Mouse (Mus musculus): ENCODE results near the gene Scn1b. TPM values are rescaled to one million over a fixed set of nuclear protein-coding genes. Genes with fewer than 3 reads are reported as not detected.

Gene Scn1b
- total and polyA plus RNA-seq, 3 experiments, result 0.30 TPM; not detected in 2

DNA sequence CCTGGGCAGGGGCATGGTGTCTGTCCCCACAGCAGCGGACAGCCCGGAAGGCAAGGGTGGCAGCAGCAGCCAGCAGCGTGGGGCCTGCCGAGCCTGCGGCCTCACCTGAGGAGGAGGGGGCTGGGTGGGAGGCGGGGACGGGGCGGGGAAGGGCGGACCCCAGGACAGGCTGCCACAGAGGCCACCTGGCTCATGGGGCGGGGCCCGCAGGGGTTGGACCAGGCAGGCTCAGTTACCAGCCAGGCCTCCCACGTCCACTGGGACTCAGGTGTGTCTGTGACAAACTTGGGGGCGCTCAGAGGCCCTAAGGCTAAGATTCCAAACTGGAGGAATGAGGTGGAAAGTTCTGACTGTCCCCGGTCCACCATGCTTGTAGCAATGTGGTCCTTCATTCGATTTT lies 11.6 kb downstream of the Scn1b start, which contains the start of gene Hpn:
Gene Hpn, minus strand, starts transcription at position 109 of the 400 bp plus-strand sequence.
- no peaks in the 10 kb centered on the region for H3K27me3 ChIP-seq (replicated peaks)
- no peaks in the 10 kb centered on the region for H3K9me3 ChIP-seq (replicated peaks; ENCODE audit: low read length)
- no peaks in the 10 kb centered on the region for H3K79me2 ChIP-seq (replicated peaks; ENCODE audit: control insufficient read depth, extremely low read depth, insufficient read depth, poor library complexity, severe bottlenecking)
- H3K4me2 ChIP-seq (ENCODE audit: insufficient read depth, low read depth, poor library complexity, severe bottlenecking), result no peak within 1 kb of the TSS
- H3K4me3 ChIP-seq (replicated peaks in 1 of 3; ENCODE audit: low read depth in 2 of 3, low read length in 2 of 3, poor library complexity in 1 of 3), result no peak within 1 kb of the TSS
- H3K4me1 ChIP-seq (ENCODE audit: control insufficient read depth in 1 of 2, insufficient read depth in 2 of 2), result peaks cover 34 to 52% of the 10 kb centered on the region in 2 experiments
- no peaks in the 10 kb centered on the region for H3K36me3 ChIP-seq (replicated peaks in 1 of 2; ENCODE audit: control insufficient read depth in 1 of 2, insufficient read depth in 1 of 2, low read length in 1 of 2)
- in situ Hi-C loops (cut with MboI; ENCODE audit: low pct_ligation_motif_present, low pct_unique_long_range_greater_than_20kb, low sequenced_read_pairs), result no loop called here
- DNase-seq (ENCODE audit: extremely low read depth), result no peak
- dilution Hi-C loops (cut with MboI; ENCODE audit: extremely low pct_ligation_motif_present, extremely low pct_unique_long_range_greater_than_20kb, low sequenced_read_pairs), result no loop called here
- TF ChIP-seq EP300 (IDR thresholded peaks at IDR 0.05; ENCODE audit: low read length) (no peak), USF1 (IDR thresholded peaks at IDR 0.05; ENCODE audit: low read depth, low read length) (no peak), RAD21 (IDR thresholded peaks at IDR 0.05; ENCODE audit: low read depth, low read length) (no peak), MAZ (IDR thresholded peaks at IDR 0.05; ENCODE audit: low read depth, low read length) (no peak), CTCF (conservative IDR thresholded peaks at IDR 0.05 in 1 of 2, IDR thresholded peaks at IDR 0.05 in 1 of 2; ENCODE audit: low read depth in 2 of 2, low read length in 2 of 2) (no peak), TBP (conservative IDR thresholded peaks at IDR 0.05; ENCODE audit: low read depth, low read length) (no peak), POLR2A (IDR thresholded peaks at IDR 0.05; ENCODE audit: low read depth, low read length) (no peak), RCOR1 (conservative IDR thresholded peaks at IDR 0.05; ENCODE audit: low read depth, low read length) (no peak), MXI1 (IDR thresholded peaks at IDR 0.05; ENCODE audit: low read depth, low read length) (no peak), NRF1 (IDR thresholded peaks at IDR 0.05; ENCODE audit: low read depth, low read length) (no peak), CHD2 (IDR thresholded peaks at IDR 0.05; ENCODE audit: low read length) (no peak), KAT2A (IDR thresholded peaks at IDR 0.05; ENCODE audit: insufficient replicate concordance, low read length) (no peak), ZMIZ1 (IDR thresholded peaks at IDR 0.05; ENCODE audit: low read depth, low read length) (no peak), SMC3 (IDR thresholded peaks at IDR 0.05; ENCODE audit: low read depth, low read length) (no peak), E2F4 (IDR thresholded peaks at IDR 0.05; ENCODE audit: insufficient replicate concordance, low read depth, low read length) (no peak), POLR2AphosphoS2 (IDR thresholded peaks at IDR 0.05; ENCODE audit: low read depth, low read length) (no peak), ZC3H11A (IDR thresholded peaks at IDR 0.05; ENCODE audit: low read depth, low read length) (no peak), ETS1 (conservative IDR thresholded peaks at IDR 0.05; ENCODE audit: low read depth, low read length) (no peak), IRF4 (IDR thresholded peaks at IDR 0.05; ENCODE audit: low read depth, low read length) (no peak)
- H3K9ac ChIP-seq (ENCODE audit: insufficient read depth, low read depth), result no peak within 1 kb of the TSS
- H3K27ac ChIP-seq (ENCODE audit: insufficient read depth, low read depth), result no peak within 1 kb of the TSS

DNA sequence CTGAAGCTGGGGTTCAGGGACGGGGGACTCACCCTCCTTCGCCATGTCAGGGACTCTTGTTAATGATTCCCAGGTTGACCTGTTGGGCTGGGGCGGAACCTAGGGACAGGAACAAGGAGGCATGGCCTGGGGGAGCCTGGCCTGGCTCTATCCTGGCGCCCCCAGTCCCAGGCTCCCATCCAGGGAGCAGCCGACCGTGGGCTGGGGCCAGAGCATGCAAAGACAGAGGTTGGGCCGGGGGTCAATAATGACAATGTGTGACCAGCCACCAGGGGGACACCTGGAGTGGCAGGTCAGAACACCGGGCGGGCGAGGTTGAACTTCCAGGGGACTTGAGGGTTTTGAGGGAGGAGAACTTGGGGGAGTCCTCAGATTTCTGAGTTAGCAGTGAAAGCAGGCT lies 12.2 kb downstream of the Scn1b start:
- no peak for DNase-seq (ENCODE audit: extremely low read depth)
- no peaks in the 10 kb centered on the region for H3K27me3 ChIP-seq (replicated peaks)
- peaks cover 38 to 58% of the 10 kb centered on the region in 2 experiments for H3K4me1 ChIP-seq (ENCODE audit: control insufficient read depth in 1 of 2, insufficient read depth in 2 of 2)
- H3K4me2 ChIP-seq (ENCODE audit: insufficient read depth, low read depth, poor library complexity, severe bottlenecking), result no peak overlapping the region
- H3K4me3 ChIP-seq (replicated peaks in 1 of 3; ENCODE audit: low read depth in 2 of 3, low read length in 2 of 3, poor library complexity in 1 of 3), result no peak overlapping the region
- no peaks in the 10 kb centered on the region for H3K36me3 ChIP-seq (replicated peaks in 1 of 2; ENCODE audit: control insufficient read depth in 1 of 2, insufficient read depth in 1 of 2, low read length in 1 of 2)
- H3K79me2 ChIP-seq (replicated peaks; ENCODE audit: control insufficient read depth, extremely low read depth, insufficient read depth, poor library complexity, severe bottlenecking), result no peaks in the 10 kb centered on the region
- TF ChIP-seq E2F4 (IDR thresholded peaks at IDR 0.05; ENCODE audit: insufficient replicate concordance, low read depth, low read length) (no peak), CTCF (conservative IDR thresholded peaks at IDR 0.05 in 1 of 2, IDR thresholded peaks at IDR 0.05 in 1 of 2; ENCODE audit: low read depth in 2 of 2, low read length in 2 of 2) (peak in 1 of 2 experiments; percentile 31; a peak in 2 of 4 replicates)
- no peak overlapping the region for H3K27ac ChIP-seq (ENCODE audit: insufficient read depth, low read depth)
- dilution Hi-C loops (cut with MboI; ENCODE audit: extremely low pct_ligation_motif_present, extremely low pct_unique_long_range_greater_than_20kb, low sequenced_read_pairs), result no loop called here
- no peaks in the 10 kb centered on the region for H3K9me3 ChIP-seq (replicated peaks; ENCODE audit: low read length)
- no peak overlapping the region for H3K9ac ChIP-seq (ENCODE audit: insufficient read depth, low read depth)
- in situ Hi-C loops (cut with MboI; ENCODE audit: low pct_ligation_motif_present, low pct_unique_long_range_greater_than_20kb, low sequenced_read_pairs), result no loop called here
